Mouse (Mus musculus): ENCODE results near the gene Slc8a2. TPM values are rescaled to one million over a fixed set of nuclear protein-coding genes. Genes with fewer than 3 reads are reported as not detected.
A peak's percentile ranks its signal among the peaks of the same experiment; 100 is the strongest.

Gene Slc8a2
- polyA plus RNA-seq, 1 experiment from 2014 or later = 0.20 TPM

GRCm38 (mm10) chr7:16153522-16153921 lies 23.9 kb downstream of the Slc8a2 start:
- H3K36me3 ChIP-seq (ENCODE audit: control insufficient read depth, insufficient read depth) = no peaks in the 10 kb centered on the region
- H3K9ac ChIP-seq (ENCODE audit: low read length) = no peak overlapping the region
- no peaks in the 10 kb centered on the region for H3K9me3 ChIP-seq (replicated peaks; ENCODE audit: control insufficient read depth, low read length)
- no peak overlapping the region for H3K27ac ChIP-seq (ENCODE audit: low read length)
- no peak for ATAC-seq (replicated peaks; ENCODE audit: extremely low read depth, insufficient read depth, low FRiP score)
- 13% methylated on average over 10 of the region's 10 CpGs for WGBS
- no peak overlapping the region for H3K4me2 ChIP-seq (ENCODE audit: low read depth, low read length)
- 0 out of 2 replicates have a peak, but pooled peaks cover 4% of the 10 kb centered on the region for H3K27me3 ChIP-seq (ENCODE audit: control insufficient read depth, insufficient read depth, low read length)
- peaks cover 14% of the 10 kb centered on the region for H3K4me1 ChIP-seq (ENCODE audit: control insufficient read depth, insufficient read depth, low read length)
- no peak overlapping the region for H3K4me3 ChIP-seq (ENCODE audit: low read length)

DNA sequence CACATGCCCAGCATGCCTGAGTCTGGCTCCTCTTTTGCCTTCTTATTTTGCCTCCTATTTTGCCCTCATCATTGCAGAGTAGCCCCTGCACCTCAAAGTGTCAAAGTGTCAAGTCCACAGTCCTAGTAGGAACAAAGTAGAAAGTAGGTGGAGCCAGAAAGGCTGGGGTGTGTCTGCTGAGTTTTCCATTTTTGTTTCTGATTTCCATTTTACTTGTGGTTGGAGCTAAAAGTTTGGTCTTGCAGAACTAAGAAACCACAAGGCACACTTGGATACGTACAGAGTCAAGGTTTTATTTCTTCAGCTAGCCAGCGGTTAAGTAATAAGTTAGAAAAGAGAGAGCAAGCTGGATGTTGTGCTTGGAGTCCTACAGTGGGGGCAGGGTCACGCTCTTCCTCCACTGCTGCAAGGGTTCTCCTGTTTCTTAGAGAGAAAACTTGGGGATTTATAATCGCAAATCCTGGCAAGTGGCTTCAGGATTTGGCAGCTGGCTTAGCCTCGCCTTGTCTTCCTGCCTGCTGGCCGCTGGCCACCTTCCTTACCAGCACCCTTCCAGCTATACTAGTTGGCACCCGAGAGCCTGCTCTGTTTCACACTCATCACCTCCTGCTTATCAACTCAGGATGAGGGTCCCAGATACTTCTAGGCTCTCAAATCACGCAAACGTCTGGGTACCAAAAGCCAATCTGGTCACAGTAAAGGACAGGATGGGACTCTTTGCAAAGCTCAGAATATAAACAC lies 25.7 kb downstream of the Slc8a2 start:
- WGBS = 35% methylated on average over 9 of the region's 9 CpGs
- Histone ChIP-seq H3K9ac (ENCODE audit: low read length) (no peak overlapping the region), H3K4me3 (ENCODE audit: low read length) (no peak overlapping the region), H3K4me2 (ENCODE audit: low read depth, low read length) (0 out of 2 replicates have a peak overlapping the region, but pooled peaks have one; percentile 30), H3K4me1 (ENCODE audit: control insufficient read depth, insufficient read depth, low read length) (peaks cover 14% of the 10 kb centered on the region), H3K27ac (ENCODE audit: low read length) (peak overlapping the region; percentile 77), H3K36me3 (ENCODE audit: control insufficient read depth, insufficient read depth) (no peaks in the 10 kb centered on the region), H3K9me3 (replicated peaks; ENCODE audit: control insufficient read depth, low read length) (no peaks in the 10 kb centered on the region), H3K27me3 (ENCODE audit: control insufficient read depth, insufficient read depth, low read length) (peaks cover 8% of the 10 kb centered on the region)
- peak; percentile 67 for ATAC-seq (replicated peaks; ENCODE audit: extremely low read depth, insufficient read depth, low FRiP score)

- peaks cover 10% of the 10 kb centered on the region for H3K27me3 ChIP-seq (ENCODE audit: control insufficient read depth, insufficient read depth, low read length)
- 30% methylated on average over 8 of the region's 8 CpGs for WGBS
- no peaks in the 10 kb centered on the region for H3K9me3 ChIP-seq (replicated peaks; ENCODE audit: control insufficient read depth, low read length)
- ATAC-seq (replicated peaks; ENCODE audit: extremely low read depth, insufficient read depth, low FRiP score) = peak; percentile 50
- H3K4me1 ChIP-seq (ENCODE audit: control insufficient read depth, insufficient read depth, low read length) = peaks cover 14% of the 10 kb centered on the region
- no peak overlapping the region for H3K4me3 ChIP-seq (ENCODE audit: low read length)
- H3K36me3 ChIP-seq (ENCODE audit: control insufficient read depth, insufficient read depth) = no peaks in the 10 kb centered on the region
- no peak overlapping the region for H3K9ac ChIP-seq (ENCODE audit: low read length)
- H3K27ac ChIP-seq (ENCODE audit: low read length) = peak overlapping the region; percentile 74
- no peak overlapping the region for H3K4me2 ChIP-seq (ENCODE audit: low read depth, low read length)
Observed at GRCm38 (mm10) chr7:16156105-16156714, 26.6 kb downstream of the Slc8a2 start.

DNA sequence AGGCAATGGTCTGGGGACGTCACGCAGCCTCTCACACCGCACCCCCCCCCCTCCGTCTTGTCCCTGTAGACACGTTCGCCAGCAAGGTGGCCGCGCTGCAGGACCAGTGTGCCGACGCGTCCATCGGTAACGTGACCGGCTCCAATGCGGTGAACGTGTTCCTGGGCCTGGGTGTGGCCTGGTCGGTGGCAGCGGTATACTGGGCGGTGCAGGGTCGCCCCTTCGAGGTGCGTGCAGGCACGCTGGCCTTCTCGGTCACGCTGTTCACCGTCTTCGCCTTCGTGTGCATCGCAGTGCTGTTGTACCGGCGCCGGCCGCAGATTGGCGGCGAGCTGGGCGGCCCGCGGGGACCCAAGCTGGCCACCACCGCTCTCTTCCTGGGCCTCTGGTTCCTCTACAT lies 29.1 kb downstream of the Slc8a2 start:
- 11% methylated on average over 39 of the region's 39 CpGs for WGBS
- peaks cover 10% of the 10 kb centered on the region for H3K27me3 ChIP-seq (ENCODE audit: control insufficient read depth, insufficient read depth, low read length)
- 0 out of 2 replicates have a peak overlapping the region, but pooled peaks have one; percentile 30 for H3K9ac ChIP-seq (ENCODE audit: low read length)
- no peak overlapping the region for H3K27ac ChIP-seq (ENCODE audit: low read length)
- H3K4me1 ChIP-seq (ENCODE audit: control insufficient read depth, insufficient read depth, low read length) = peaks cover 14% of the 10 kb centered on the region
- H3K9me3 ChIP-seq (replicated peaks; ENCODE audit: control insufficient read depth, low read length) = no peaks in the 10 kb centered on the region
- no peaks in the 10 kb centered on the region for H3K36me3 ChIP-seq (ENCODE audit: control insufficient read depth, insufficient read depth)
- no peak overlapping the region for H3K4me3 ChIP-seq (ENCODE audit: low read length)
- peak overlapping the region; percentile 28 for H3K4me2 ChIP-seq (ENCODE audit: low read depth, low read length)
- ATAC-seq (replicated peaks; ENCODE audit: extremely low read depth, insufficient read depth, low FRiP score) = no peak

GRCm38 (mm10) chr7:16160702-16161101 lies 31.1 kb downstream of the Slc8a2 start:
- Histone ChIP-seq H3K4me3 (ENCODE audit: low read length) (no peak overlapping the region), H3K4me1 (ENCODE audit: control insufficient read depth, insufficient read depth, low read length) (peaks cover 6% of the 10 kb centered on the region), H3K36me3 (ENCODE audit: control insufficient read depth, insufficient read depth) (no peaks in the 10 kb centered on the region), H3K27me3 (ENCODE audit: control insufficient read depth, insufficient read depth, low read length) (peaks cover 12% of the 10 kb centered on the region), H3K9me3 (replicated peaks; ENCODE audit: control insufficient read depth, low read length) (no peaks in the 10 kb centered on the region), H3K9ac (ENCODE audit: low read length) (no peak overlapping the region), H3K27ac (ENCODE audit: low read length) (no peak overlapping the region), H3K4me2 (ENCODE audit: low read depth, low read length) (no peak overlapping the region)
- WGBS = 49% methylated on average over 3 of the region's 3 CpGs
- no peak for ATAC-seq (replicated peaks; ENCODE audit: extremely low read depth, insufficient read depth, low FRiP score)

DNA sequence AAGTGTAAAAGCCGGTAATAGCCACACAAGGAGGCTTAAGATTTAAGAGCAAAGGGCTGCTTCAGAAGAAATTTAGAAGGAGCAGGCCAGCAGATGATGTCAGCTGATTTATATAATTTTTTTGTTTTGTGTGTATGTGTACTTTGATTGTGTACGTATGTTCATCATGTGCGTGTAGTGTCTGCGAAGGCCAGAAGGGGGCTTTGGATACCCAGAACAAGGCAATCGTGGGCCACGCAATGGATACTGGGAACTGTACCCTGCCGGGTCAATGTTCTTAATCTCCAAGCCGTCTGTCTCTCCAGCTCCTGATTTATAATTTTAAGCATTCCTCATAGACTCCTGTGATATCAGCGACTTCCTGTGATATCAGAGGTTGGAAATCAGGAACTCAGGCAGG lies 31.7 kb downstream of the Slc8a2 start:
- ATAC-seq (replicated peaks; ENCODE audit: extremely low read depth, insufficient read depth, low FRiP score) = no peak
- WGBS = 86% methylated on average over 9 of the region's 9 CpGs

DNA sequence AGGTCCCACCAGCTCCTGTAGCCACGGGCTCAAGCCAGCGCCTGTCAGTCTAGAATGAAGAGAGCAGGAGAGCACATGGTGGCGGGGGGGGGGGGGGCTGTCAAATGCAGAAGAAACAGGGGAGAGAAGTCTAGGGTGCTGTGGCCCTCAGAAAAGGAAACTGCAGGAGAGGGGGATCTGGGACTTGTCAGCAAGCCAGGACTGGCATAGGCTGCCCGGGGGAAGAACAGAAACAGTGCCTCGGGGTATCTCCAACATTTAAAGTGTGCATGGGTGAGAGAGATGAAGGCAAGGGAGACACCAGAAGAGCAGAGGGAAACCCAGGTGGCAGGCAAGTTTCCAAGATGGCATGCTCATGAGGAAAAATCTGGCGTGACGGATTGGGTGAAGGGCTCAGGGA lies 32.4 kb downstream of the Slc8a2 start:
- no peak for ATAC-seq (replicated peaks; ENCODE audit: extremely low read depth, insufficient read depth, low FRiP score)
- H3K36me3 ChIP-seq (ENCODE audit: control insufficient read depth, insufficient read depth) = no peaks in the 10 kb centered on the region
- 71% methylated on average over 7 of the region's 7 CpGs for WGBS

More for the DNA sequence above, 31.7 kb downstream of the Slc8a2 start:
- H3K9ac ChIP-seq (ENCODE audit: low read length) = no peak overlapping the region
- H3K4me3 ChIP-seq (ENCODE audit: low read length) = no peak overlapping the region
- H3K27ac ChIP-seq (ENCODE audit: low read length) = no peak overlapping the region
- H3K9me3 ChIP-seq (replicated peaks; ENCODE audit: control insufficient read depth, low read length) = no peaks in the 10 kb centered on the region
- peaks cover 3% of the 10 kb centered on the region for H3K4me1 ChIP-seq (ENCODE audit: control insufficient read depth, insufficient read depth, low read length)
- no peak overlapping the region for H3K4me2 ChIP-seq (ENCODE audit: low read depth, low read length)
- H3K27me3 ChIP-seq (ENCODE audit: control insufficient read depth, insufficient read depth, low read length) = peaks cover 12% of the 10 kb centered on the region
- no peaks in the 10 kb centered on the region for H3K36me3 ChIP-seq (ENCODE audit: control insufficient read depth, insufficient read depth)

GRCm38 (mm10) chr7:16172141-16172581 lies 42.5 kb downstream of the Slc8a2 start:
- no peak for ATAC-seq (replicated peaks; ENCODE audit: extremely low read depth, insufficient read depth, low FRiP score)
- H3K36me3 ChIP-seq (ENCODE audit: control insufficient read depth, insufficient read depth) = no peaks in the 10 kb centered on the region
- WGBS = 25% methylated on average over 1 of the region's 1 CpGs
- peaks cover 7% of the 10 kb centered on the region for H3K9me3 ChIP-seq (replicated peaks; ENCODE audit: control insufficient read depth, low read length)
- H3K27me3 ChIP-seq (ENCODE audit: control insufficient read depth, insufficient read depth, low read length) = no peaks in the 10 kb centered on the region; the same call in 1 of the 2 replicates
- H3K4me3 ChIP-seq (ENCODE audit: low read length) = no peak overlapping the region
- H3K4me1 ChIP-seq (ENCODE audit: control insufficient read depth, insufficient read depth, low read length) = peaks cover 5% of the 10 kb centered on the region; the same call in 1 of the 2 replicates
- no peak overlapping the region for H3K27ac ChIP-seq (ENCODE audit: low read length)
- H3K4me2 ChIP-seq (ENCODE audit: low read depth, low read length) = no peak overlapping the region
- no peak overlapping the region for H3K9ac ChIP-seq (ENCODE audit: low read length)

More for the DNA sequence above, 32.4 kb downstream of the Slc8a2 start:
- Histone ChIP-seq H3K4me3 (ENCODE audit: low read length) (no peak overlapping the region), H3K4me1 (ENCODE audit: control insufficient read depth, insufficient read depth, low read length) (no peaks in the 10 kb centered on the region; the same call in 1 of the 2 replicates), H3K27ac (ENCODE audit: low read length) (no peak overlapping the region), H3K4me2 (ENCODE audit: low read depth, low read length) (no peak overlapping the region), H3K9me3 (replicated peaks; ENCODE audit: control insufficient read depth, low read length) (no peaks in the 10 kb centered on the region), H3K27me3 (ENCODE audit: control insufficient read depth, insufficient read depth, low read length) (peaks cover 12% of the 10 kb centered on the region), H3K9ac (ENCODE audit: low read length) (no peak overlapping the region)

- 27% methylated on average over 1 of the region's 1 CpGs for WGBS
- H3K4me2 ChIP-seq (ENCODE audit: low read depth, low read length) = no peak overlapping the region
- ATAC-seq (replicated peaks; ENCODE audit: extremely low read depth, insufficient read depth, low FRiP score) = no peak
Observed at GRCm38 (mm10) chr7:16172586-16173140, 43.0 kb downstream of the Slc8a2 start.

More at GRCm38 (mm10) chr7:16172586-16173140, 43.0 kb downstream of the Slc8a2 start:
- H3K36me3 ChIP-seq (ENCODE audit: control insufficient read depth, insufficient read depth) = no peaks in the 10 kb centered on the region
- no peak overlapping the region for H3K27ac ChIP-seq (ENCODE audit: low read length)
- no peak overlapping the region for H3K4me3 ChIP-seq (ENCODE audit: low read length)
- H3K4me1 ChIP-seq (ENCODE audit: control insufficient read depth, insufficient read depth, low read length) = peaks cover 5% of the 10 kb centered on the region; the same call in 1 of the 2 replicates
- H3K9me3 ChIP-seq (replicated peaks; ENCODE audit: control insufficient read depth, low read length) = peaks cover 3% of the 10 kb centered on the region
- no peak overlapping the region for H3K9ac ChIP-seq (ENCODE audit: low read length)
- H3K27me3 ChIP-seq (ENCODE audit: control insufficient read depth, insufficient read depth, low read length) = peaks cover 1% of the 10 kb centered on the region

All from heart, embryonic 16.5 days (tissue).